Mouse (Mus musculus): ENCODE data around the gene Phb2.
A peak's percentile ranks its signal among the peaks of the same experiment; 100 is the strongest.

DNA sequence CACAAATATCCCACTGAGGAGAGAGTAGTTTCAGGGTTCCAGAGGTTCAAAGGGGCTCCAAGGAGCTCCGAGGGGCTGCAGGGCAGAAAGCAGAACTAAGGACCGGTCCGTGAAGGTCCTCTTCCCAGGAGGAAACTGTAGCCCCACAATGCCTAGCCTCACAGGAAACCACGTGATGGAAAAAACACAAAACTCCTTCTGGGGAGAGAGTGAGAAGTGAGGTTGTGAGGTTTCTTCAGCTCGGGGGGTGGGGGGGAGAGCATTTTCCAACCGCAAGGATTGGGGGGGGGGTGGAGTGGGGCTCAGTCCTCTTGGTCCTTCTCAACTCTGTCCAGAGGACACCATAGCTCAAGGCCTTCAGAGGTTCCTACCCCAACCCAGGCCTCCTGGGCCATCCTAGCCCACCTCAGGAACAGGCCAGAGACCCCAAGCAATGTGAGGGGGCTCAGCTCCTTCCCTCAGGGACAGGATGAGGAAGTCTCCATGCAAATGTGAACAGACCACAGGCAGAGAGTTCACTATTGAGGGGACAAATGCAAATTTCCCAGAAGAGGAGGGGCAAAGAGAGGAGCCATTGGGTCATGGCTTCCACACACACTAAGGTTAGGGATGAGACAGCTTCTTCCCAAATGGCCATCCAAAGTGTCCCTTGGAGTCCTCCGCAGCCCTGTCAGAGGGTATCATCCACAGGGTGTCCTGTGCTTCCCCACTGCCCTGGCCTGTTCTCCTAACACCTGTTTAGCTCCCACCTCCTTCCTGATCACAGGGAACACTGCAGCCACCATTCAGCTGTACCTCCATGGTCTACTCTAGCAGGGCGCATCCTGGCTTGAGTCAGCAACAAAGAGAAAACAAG is 17.9 kb downstream of the Phb2 start:
- no peak for TF ChIP-seq CTCF (IDR thresholded peaks at IDR 0.05 in 2 of 3, conservative IDR thresholded peaks at IDR 0.05 in 1 of 3; ENCODE audit: control insufficient read depth in 1 of 3, insufficient read depth in 1 of 3, low read depth in 2 of 3, low read length in 3 of 3, poor library complexity in 1 of 3, severe bottlenecking in 1 of 3)
- TF ChIP-seq USF2 (IDR thresholded peaks at IDR 0.05; ENCODE audit: borderline replicate concordance in 1 of 2, insufficient read depth in 1 of 2, low read depth in 1 of 2, low read length in 2 of 2), result peak in 1 of 2 experiments; percentile 38; a peak in 1 of 4 replicates
- TF ChIP-seq ZNF384 (IDR thresholded peaks at IDR 0.05; ENCODE audit: low read depth, low read length), result no peak
- no peak for TF ChIP-seq JUND (IDR thresholded peaks at IDR 0.05; ENCODE audit: low read depth, low read length)
- no peak for TF ChIP-seq POLR2A (IDR thresholded peaks at IDR 0.05; ENCODE audit: control insufficient read depth in 1 of 2, insufficient read depth in 1 of 2, low read depth in 1 of 2, low read length in 2 of 2, poor library complexity in 1 of 2)
- TF ChIP-seq EP300 (IDR thresholded peaks at IDR 0.05; ENCODE audit: low read depth in 1 of 2, low read length in 2 of 2), result no peak
- no peak for TF ChIP-seq MYC (IDR thresholded peaks at IDR 0.05; ENCODE audit: low read depth, low read length)
- peak; percentile 80 for TF ChIP-seq USF1 (IDR thresholded peaks at IDR 0.05; ENCODE audit: low read depth, low read length)
- no peak for TF ChIP-seq GATA1 (IDR thresholded peaks at IDR 0.05; ENCODE audit: low read depth, low read length)
- no peak for TF ChIP-seq TBP (IDR thresholded peaks at IDR 0.05; ENCODE audit: low read depth, low read length)
- TF ChIP-seq POLR2AphosphoS5 (IDR thresholded peaks at IDR 0.05; ENCODE audit: borderline replicate concordance, low read depth, low read length), result no peak
- no peak for TF ChIP-seq MAFK (IDR thresholded peaks at IDR 0.05; ENCODE audit: borderline replicate concordance, low read depth, low read length)
